Mouse (Mus musculus) gastrocnemius, postnatal 25 days (tissue): Measurements from ENCODE around the gene Rusc2. TPM values are rescaled to one million over a fixed set of nuclear protein-coding genes. Genes with fewer than 3 reads are reported as not detected.

Experiments used
- DNase-seq: peaks from one replicate; pipeline ENCODE4 v3.0.0; 2022
- total RNA-seq, 2 experiments: library from RNA; stranded (reverse); gene quantifications; 1 replicate in 1 of 2; 2 replicates in 1 of 2; pipeline ENCODE4 v1.2.3; 2021

Gene Rusc2
- total RNA-seq, 2 experiments from 2014 or later, result 22.1 to 24.2 TPM

GRCm38 (mm10) chr4:43442456-43443361 lies 60.9 kb downstream of the Rusc2 start:
- DNase-seq, result peak; percentile 71

GRCm38 (mm10) chr4:43443511-43443910 lies 61.7 kb downstream of the Rusc2 start:
- DNase-seq, result no peak

- DNase-seq, result peak; percentile 71
Measured at GRCm38 (mm10) chr4:43447251-43447650, 65.5 kb downstream of the Rusc2 start.

- no peak for DNase-seq
Measured at GRCm38 (mm10) chr4:43448554-43448953, 66.8 kb downstream of the Rusc2 start.

- DNase-seq, result no peak
Measured at GRCm38 (mm10) chr4:43452315-43452714, 70.5 kb downstream of the Rusc2 start.

- DNase-seq, result no peak
Measured at GRCm38 (mm10) chr4:43453413-43453812, 71.6 kb downstream of the Rusc2 start.

- no peak for DNase-seq
Measured at GRCm38 (mm10) chr4:43454041-43454836, 72.5 kb downstream of the Rusc2 start, which contains the start of gene Cd72. Cd72 (minus strand) TSS chr4:43454628.

GRCm38 (mm10) chr4:43456470-43456869 lies 74.7 kb downstream of the Rusc2 start:
- DNase-seq, result no peak

GRCm38 (mm10) chr4:43457124-43457523 lies 75.3 kb downstream of the Rusc2 start:
- no peak for DNase-seq

- no peak for DNase-seq
Measured at GRCm38 (mm10) chr4:43463102-43463501, 81.3 kb downstream of the Rusc2 start.

GRCm38 (mm10) chr4:43465935-43466334 lies 84.2 kb downstream of the Rusc2 start:
- no peak for DNase-seq

GRCm38 (mm10) chr4:43466872-43467271 lies 85.1 kb downstream of the Rusc2 start:
- DNase-seq, result no peak

GRCm38 (mm10) chr4:43470301-43470700 lies 88.5 kb downstream of the Rusc2 start:
- DNase-seq, result no peak

- no peak for DNase-seq
Measured at GRCm38 (mm10) chr4:43473636-43474035, 91.9 kb downstream of the Rusc2 start.

- no peak for DNase-seq
Measured at GRCm38 (mm10) chr4:43476604-43477003, 94.8 kb downstream of the Rusc2 start.

Other genes with a start within 250 kb of the Rusc2 start
- not detected for gene Atp8b5, start 114.8 kb upstream of the Rusc2 start, total RNA-seq
- not detected for gene Fam166b, start 47.2 kb downstream of the Rusc2 start, total RNA-seq
- 10 to 100 TPM; 41.7 to 47.2 TPM for gene Tesk1, start 60.0 kb downstream of the Rusc2 start, total RNA-seq
- not detected for gene Cd72, start 72.6 kb downstream of the Rusc2 start, total RNA-seq
- gene Sit1, start 101.8 kb downstream of the Rusc2 start, total RNA-seq, result not detected
- gene Ccdc107, start 110.9 kb downstream of the Rusc2 start, total RNA-seq, result 10 to 100 TPM; 21.9 to 26.8 TPM
- gene Arhgef39, start 117.7 kb downstream of the Rusc2 start, total RNA-seq, result under 1 TPM in 1 of 2 experiments, not detected in 1; 0.69 TPM
- 1 to 10 TPM; 2.2 to 2.7 TPM for gene Car9, start 125.0 kb downstream of the Rusc2 start, total RNA-seq
- over 10,000 TPM in 1 of 2 experiments, 1,000 to 10,000 TPM in 1; 8,936 to 14,319 TPM for gene Tpm2, start 141.8 kb downstream of the Rusc2 start, total RNA-seq
- 10 to 100 TPM; 34.9 to 41.8 TPM for gene Creb3, start 180.4 kb downstream of the Rusc2 start, total RNA-seq
- gene Tln1, start 180.7 kb downstream of the Rusc2 start, total RNA-seq, result 10 to 100 TPM; 56.2 to 79.8 TPM
- 10 to 100 TPM; 21.1 to 22.5 TPM for gene Rgp1, start 196.7 kb downstream of the Rusc2 start, total RNA-seq
- 1 to 10 TPM; 5.5 to 6.1 TPM for gene Gba2, start 196.9 kb downstream of the Rusc2 start, total RNA-seq
- gene Msmp, start 202.5 kb downstream of the Rusc2 start, total RNA-seq, result under 1 TPM in 1 of 2 experiments, not detected in 1; 0.64 TPM
- 10 to 100 TPM; 32.5 to 36.6 TPM for gene Npr2, start 250.0 kb downstream of the Rusc2 start, total RNA-seq